Mouse (Mus musculus): ENCODE results near the gene Kcnj2.

DNA sequence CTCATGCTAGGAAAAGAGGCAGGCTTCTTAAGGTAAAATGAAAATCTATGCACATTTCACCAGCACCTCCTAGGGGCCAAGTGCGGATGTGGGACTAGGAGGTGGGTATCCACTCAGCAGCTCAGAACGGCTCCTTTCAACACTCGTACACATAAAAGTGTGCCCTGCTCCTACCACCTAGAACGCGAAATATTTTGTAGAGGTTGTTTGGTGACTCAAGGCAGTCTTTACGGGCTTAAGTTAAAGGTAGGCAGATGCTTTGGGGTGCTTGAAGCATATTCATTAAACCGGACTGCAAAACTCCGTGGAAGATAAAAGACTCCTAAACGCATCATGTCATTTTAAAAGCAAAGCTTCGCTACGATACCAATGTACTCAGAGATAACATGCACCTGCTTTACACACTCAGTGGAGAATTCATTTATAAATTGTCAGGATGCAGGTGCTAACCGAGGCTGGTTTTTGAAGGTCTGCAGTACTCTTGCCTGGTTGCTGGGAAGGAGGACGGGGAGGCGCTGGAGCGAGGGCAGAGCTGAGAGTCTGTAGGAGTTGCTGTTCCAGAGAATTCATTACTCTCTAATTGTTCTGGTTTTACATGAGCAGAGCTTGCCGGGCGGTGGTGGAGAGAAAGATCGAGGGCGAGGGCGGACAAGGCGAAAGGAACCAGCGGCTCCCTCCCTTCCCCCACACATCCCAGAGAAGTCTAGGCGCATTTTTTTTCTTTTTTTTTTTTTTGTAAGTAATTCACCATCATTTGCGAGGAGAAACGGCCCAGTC is 1.0 kb upstream of the Kcnj2 start:
- TF ChIP-seq CTCF (IDR thresholded peaks at IDR 0.05; ENCODE audit: low read depth, low read length): peak; percentile 67
- no peak for TF ChIP-seq POLR2A (IDR thresholded peaks at IDR 0.05; ENCODE audit: extremely low read depth, insufficient read depth, low read length)
